Mouse (Mus musculus) neural tube, embryonic 12.5 days (tissue): ENCODE data around the gene Wdr4. TPM values are rescaled to one million over a fixed set of nuclear protein-coding genes. Genes with fewer than 3 reads are reported as not detected.

Source experiments
- ATAC-seq: fragments of 200-750 bp; cut with Nextera tagmentation; 2 replicates; pipeline ENCODE4 v1.8.0; 2017; ENCODE audit warnings: low read depth, mild to moderate bottlenecking, moderate TSS enrichment, moderate library complexity; ENCODE audit not compliant: low FRiP score
- H3K27ac ChIP-seq: fragments of 300-500 bp; sonication (generic); 2 replicates; pipeline ENCODE4 v1.5.1; 2016
- H3K27me3 ChIP-seq: fragments of 300-500 bp; sonication (generic); replicated peaks from 2 replicates; pipeline ENCODE4 v1.6.1; 2016; ENCODE audit warnings: mild to moderate bottlenecking
- H3K36me3 ChIP-seq: fragments of 300-500 bp; sonication (generic); 2 replicates; pipeline ENCODE4 v1.6.1; 2016; ENCODE audit warnings: mild to moderate bottlenecking
- H3K4me1 ChIP-seq: fragments of 300-500 bp; sonication (generic); 2 replicates; pipeline ENCODE4 v1.6.1; 2016
- H3K4me2 ChIP-seq: fragments of 300-500 bp; sonication (generic); replicated peaks from 2 replicates; pipeline ENCODE4 v1.6.1; 2016; ENCODE audit warnings: mild to moderate bottlenecking
- H3K4me3 ChIP-seq: fragments of 300-500 bp; sonication (generic); 2 replicates; pipeline ENCODE4 v1.5.1; 2016
- H3K9ac ChIP-seq: fragments of 300-500 bp; sonication (generic); 2 replicates; pipeline ENCODE4 v1.6.1; 2016; ENCODE audit warnings: mild to moderate bottlenecking
- H3K9me3 ChIP-seq: fragments of 300-500 bp; sonication (generic); 2 replicates; pipeline ENCODE4 v1.6.1; 2016; ENCODE audit warnings: mild to moderate bottlenecking
- WGBS: fragments of 180-500 bp; shearing (Covaris S2); methylation state at CpG from one replicate; pipeline ENCODE4 v1.1.7; 2016; 5-methylcytosine and 5-hydroxymethylcytosine counted together
- polyA plus RNA-seq: library from polyadenylated mRNA; unstranded; fragments of >200 nt; fragmentation: Nextera tagmentation; extraction: Ambion mirVana; gene quantifications from 2 replicates; pipeline ENCODE4 v1.2.1, GENCODE M21; 2016

Gene Wdr4
- polyA plus RNA-seq, 1 experiment from 2014 or later = 38.4 TPM

- Histone ChIP-seq H3K9ac (no peak overlapping the region), H3K4me1 (no peaks in the 10 kb centered on the region), H3K4me2 (0 out of 2 replicates have a peak overlapping the region, but pooled peaks have one; percentile 6), H3K27ac (no peak overlapping the region), H3K27me3 (no peaks in the 10 kb centered on the region), H3K9me3 (no peaks in the 10 kb centered on the region), H3K4me3 (no peak overlapping the region), H3K36me3 (peaks cover 40% of the 10 kb centered on the region)
- ATAC-seq = no peak
- 21% methylated on average over 15 of the region's 15 CpGs for WGBS
These were observed 9.5 kb upstream of the Wdr4 start for GRCm38 (mm10) chr17:31529314-31529713.

- H3K9ac ChIP-seq = no peak overlapping the region
- no peak overlapping the region for H3K4me3 ChIP-seq
- no peak overlapping the region for H3K27ac ChIP-seq
- H3K4me2 ChIP-seq = no peak overlapping the region
- no peak for ATAC-seq
- peaks cover 11% of the 10 kb centered on the region for H3K4me1 ChIP-seq
- no peaks in the 10 kb centered on the region for H3K9me3 ChIP-seq
- no peaks in the 10 kb centered on the region for H3K27me3 ChIP-seq
- WGBS = 98% methylated on average over 3 of the region's 3 CpGs
- peaks cover 42% of the 10 kb centered on the region for H3K36me3 ChIP-seq
These were observed 6.0 kb upstream of the Wdr4 start for GRCm38 (mm10) chr17:31525816-31526215.

- 94% methylated on average over 4 of the region's 4 CpGs for WGBS
- H3K9ac ChIP-seq = no peak overlapping the region
These were observed 5.3 kb upstream of the Wdr4 start for GRCm38 (mm10) chr17:31525114-31525513.

GRCm38 (mm10) chr17:31521948-31522347 lies 2.2 kb upstream of the Wdr4 start:
- H3K4me2 ChIP-seq = no peak overlapping the region
- H3K36me3 ChIP-seq = peaks cover 19% of the 10 kb centered on the region
- 84% methylated on average over 6 of the region's 6 CpGs for WGBS
- H3K4me3 ChIP-seq = no peak overlapping the region
- ATAC-seq = no peak
- no peak overlapping the region for H3K27ac ChIP-seq
- no peaks in the 10 kb centered on the region for H3K27me3 ChIP-seq
- H3K4me1 ChIP-seq = peaks cover 17% of the 10 kb centered on the region
- H3K9me3 ChIP-seq = no peaks in the 10 kb centered on the region
- no peak overlapping the region for H3K9ac ChIP-seq

More at GRCm38 (mm10) chr17:31525114-31525513, 5.3 kb upstream of the Wdr4 start:
- no peak for ATAC-seq
- Histone ChIP-seq H3K27ac (no peak overlapping the region), H3K36me3 (peaks cover 38% of the 10 kb centered on the region), H3K4me3 (no peak overlapping the region), H3K27me3 (no peaks in the 10 kb centered on the region), H3K4me2 (no peak overlapping the region), H3K9me3 (no peaks in the 10 kb centered on the region), H3K4me1 (peaks cover 17% of the 10 kb centered on the region)

GRCm38 (mm10) chr17:31520895-31521294 lies 1.1 kb upstream of the Wdr4 start:
- WGBS = 25% methylated on average over 3 of the region's 3 CpGs
- Histone ChIP-seq H3K4me3 (peak overlapping the region; percentile 56), H3K4me2 (peak overlapping the region; percentile 74), H3K36me3 (peaks cover 16% of the 10 kb centered on the region; the same call in 1 of the 2 replicates), H3K27ac (no peak overlapping the region), H3K9me3 (no peaks in the 10 kb centered on the region), H3K27me3 (no peaks in the 10 kb centered on the region), H3K9ac (peak overlapping the region; percentile 56; the same call in 1 of the 2 replicates), H3K4me1 (peaks cover 17% of the 10 kb centered on the region)
- no peak for ATAC-seq

GRCm38 (mm10) chr17:31519344-31519945 lies 335 bp downstream of the Wdr4 start:
- WGBS = 4% methylated on average over 7 of the region's 7 CpGs
- Histone ChIP-seq H3K27me3 (no peaks in the 10 kb centered on the region), H3K4me1 (peaks cover 17% of the 10 kb centered on the region), H3K27ac (no peak overlapping the region), H3K9me3 (no peaks in the 10 kb centered on the region), H3K36me3 (peaks cover 13% of the 10 kb centered on the region; the same call in 1 of the 2 replicates), H3K9ac (no peak overlapping the region), H3K4me3 (peak overlapping the region; percentile 56), H3K4me2 (peak overlapping the region; percentile 74)
- ATAC-seq = peak; percentile 44

GRCm38 (mm10) chr17:31514696-31515095 lies 5.1 kb downstream of the Wdr4 start:
- Histone ChIP-seq H3K36me3 (peaks cover 5% of the 10 kb centered on the region), H3K27ac (no peak overlapping the region), H3K9me3 (no peaks in the 10 kb centered on the region), H3K9ac (no peak overlapping the region), H3K4me3 (no peak overlapping the region), H3K4me1 (no peaks in the 10 kb centered on the region), H3K4me2 (no peak overlapping the region), H3K27me3 (no peaks in the 10 kb centered on the region)
- no peak for ATAC-seq
- WGBS = 63% methylated on average over 1 of the region's 1 CpGs

GRCm38 (mm10) chr17:31512593-31512992 lies 7.2 kb downstream of the Wdr4 start:
- Histone ChIP-seq H3K9me3 (no peaks in the 10 kb centered on the region), H3K4me1 (no peaks in the 10 kb centered on the region), H3K4me3 (peak overlapping the region; percentile 77), H3K27ac (no peak overlapping the region; the same call in 1 of the 2 replicates), H3K36me3 (peaks cover 26% of the 10 kb centered on the region), H3K27me3 (no peaks in the 10 kb centered on the region), H3K4me2 (peak overlapping the region; percentile 84), H3K9ac (peak overlapping the region; percentile 61)
- peak; percentile 31; the same call in 1 of the 2 replicates for ATAC-seq
- 20% methylated on average over 6 of the region's 6 CpGs for WGBS

- peak overlapping the region; percentile 61 for H3K9ac ChIP-seq
- peak overlapping the region; percentile 77 for H3K4me3 ChIP-seq
- H3K27ac ChIP-seq = no peak overlapping the region; the same call in 1 of the 2 replicates
- under 1% methylated on average over 55 of the region's 56 CpGs for WGBS
- H3K27me3 ChIP-seq = no peaks in the 10 kb centered on the region
- H3K4me1 ChIP-seq = no peaks in the 10 kb centered on the region
- no peaks in the 10 kb centered on the region for H3K9me3 ChIP-seq
- peaks cover 32% of the 10 kb centered on the region for H3K36me3 ChIP-seq
- H3K4me2 ChIP-seq = peak overlapping the region; percentile 84
- ATAC-seq = peak; percentile 96
These were observed 7.8 kb downstream of the Wdr4 start for GRCm38 (mm10) chr17:31511792-31512495.

GRCm38 (mm10) chr17:31510944-31511343 lies 8.8 kb downstream of the Wdr4 start:
- Histone ChIP-seq H3K36me3 (peaks cover 40% of the 10 kb centered on the region), H3K9ac (no peak overlapping the region), H3K4me1 (no peaks in the 10 kb centered on the region), H3K4me2 (peak overlapping the region; percentile 84), H3K9me3 (no peaks in the 10 kb centered on the region), H3K4me3 (peak overlapping the region; percentile 77; the same call in 1 of the 2 replicates), H3K27me3 (no peaks in the 10 kb centered on the region), H3K27ac (no peak overlapping the region)
- WGBS = 94% methylated on average over 6 of the region's 6 CpGs
- no peak for ATAC-seq

- Histone ChIP-seq H3K27ac (no peak overlapping the region), H3K9ac (no peak overlapping the region), H3K4me1 (peaks cover 10% of the 10 kb centered on the region; the same call in 1 of the 2 replicates), H3K9me3 (no peaks in the 10 kb centered on the region), H3K4me3 (no peak overlapping the region), H3K36me3 (peaks cover 83% of the 10 kb centered on the region), H3K27me3 (no peaks in the 10 kb centered on the region), H3K4me2 (no peak overlapping the region)
- ATAC-seq = no peak
- 93% methylated on average over 7 of the region's 7 CpGs for WGBS
These were observed 13.5 kb downstream of the Wdr4 start for GRCm38 (mm10) chr17:31506282-31506681.

- Histone ChIP-seq H3K4me2 (no peak overlapping the region), H3K9ac (no peak overlapping the region), H3K27me3 (no peaks in the 10 kb centered on the region), H3K4me3 (no peak overlapping the region), H3K9me3 (no peaks in the 10 kb centered on the region), H3K4me1 (peaks cover 10% of the 10 kb centered on the region; the same call in 1 of the 2 replicates), H3K36me3 (peaks cover 93% of the 10 kb centered on the region), H3K27ac (no peak overlapping the region)
- ATAC-seq = no peak
- WGBS = 32% methylated on average over 5 of the region's 5 CpGs
These were observed 14.8 kb downstream of the Wdr4 start for GRCm38 (mm10) chr17:31505013-31505412.
